Mouse (Mus musculus): Measurements from ENCODE around the gene Hcst. TPM values are rescaled to one million over a fixed set of nuclear protein-coding genes. Genes with fewer than 3 reads are reported as not detected.
A peak's percentile ranks its signal among the peaks of the same experiment; 100 is the strongest.

Hcst gene
- polyA plus RNA-seq, 1 experiment from 2014 or later, result 4.0 TPM

DNA sequence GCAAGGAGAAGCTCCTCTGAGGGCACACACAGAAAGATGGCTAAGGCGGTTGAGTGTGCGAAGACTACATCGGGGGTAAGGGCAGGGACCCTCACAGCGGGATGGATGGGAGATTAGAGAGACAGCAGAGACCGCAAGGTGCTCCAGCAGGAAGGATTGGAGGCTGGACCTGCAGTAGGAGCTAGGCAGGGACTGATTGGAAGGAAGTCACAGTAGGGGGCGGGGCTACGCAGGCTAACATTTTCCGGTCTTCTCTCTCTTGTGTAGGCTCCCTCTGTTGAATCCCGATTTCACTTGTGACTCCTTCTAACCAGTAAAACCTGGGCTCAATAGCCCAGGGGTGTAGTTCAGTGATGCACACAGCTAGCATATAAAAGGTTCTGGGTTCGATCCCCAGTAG lies 17.2 kb upstream of the Hcst start:
- Histone ChIP-seq H3K9ac (ENCODE audit: low read depth, low read length) (no peak overlapping the region), H3K9me3 (ENCODE audit: control insufficient read depth) (no peaks in the 10 kb centered on the region), H3K27me3 (replicated peaks; ENCODE audit: control insufficient read depth, insufficient read depth, low read length) (no peaks in the 10 kb centered on the region), H3K27ac (ENCODE audit: low read depth, low read length) (no peak overlapping the region), H3K4me3 (ENCODE audit: low read depth, low read length) (no peak overlapping the region), H3K36me3 (ENCODE audit: control insufficient read depth, insufficient read depth) (no peaks in the 10 kb centered on the region; the same call in 1 of the 2 replicates), H3K4me2 (replicated peaks; ENCODE audit: low read depth) (no peak overlapping the region), H3K4me1 (replicated peaks; ENCODE audit: control insufficient read depth, insufficient read depth, low read length) (no peaks in the 10 kb centered on the region)
- ATAC-seq, result no peak
- TF ChIP-seq CTCF (IDR thresholded peaks at IDR 0.05; ENCODE audit: low read depth), result no peak
- 33% methylated on average over 10 of the region's 10 CpGs for WGBS

DNA sequence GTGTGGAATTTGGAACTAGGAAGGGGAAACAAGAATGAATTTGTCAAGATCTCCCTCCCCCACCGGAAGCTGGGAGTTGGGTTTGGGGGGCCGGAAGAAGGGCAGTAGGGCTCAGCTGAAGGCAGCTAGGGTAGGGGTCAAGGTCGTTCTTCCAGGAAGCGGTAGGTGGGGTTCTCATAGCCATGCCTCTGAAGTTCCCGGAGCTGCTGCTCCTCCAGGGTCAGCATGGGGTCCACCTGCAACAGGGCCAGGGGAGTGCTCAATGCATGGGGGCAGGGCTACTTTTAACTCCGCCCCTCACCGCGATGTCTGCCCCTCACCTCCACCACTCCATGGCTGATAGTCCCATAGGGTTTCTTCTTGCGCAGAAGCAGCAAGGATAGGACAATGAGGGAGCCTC lies 15.5 kb upstream of the Hcst start:
- Histone ChIP-seq H3K9me3 (ENCODE audit: control insufficient read depth) (no peaks in the 10 kb centered on the region), H3K27ac (ENCODE audit: low read depth, low read length) (no peak overlapping the region), H3K9ac (ENCODE audit: low read depth, low read length) (no peak overlapping the region), H3K36me3 (ENCODE audit: control insufficient read depth, insufficient read depth) (no peaks in the 10 kb centered on the region; the same call in 1 of the 2 replicates), H3K27me3 (replicated peaks; ENCODE audit: control insufficient read depth, insufficient read depth, low read length) (no peaks in the 10 kb centered on the region), H3K4me2 (replicated peaks; ENCODE audit: low read depth) (no peak overlapping the region), H3K4me3 (ENCODE audit: low read depth, low read length) (no peak overlapping the region), H3K4me1 (replicated peaks; ENCODE audit: control insufficient read depth, insufficient read depth, low read length) (no peaks in the 10 kb centered on the region)
- TF ChIP-seq CTCF (IDR thresholded peaks at IDR 0.05; ENCODE audit: low read depth), result no peak
- 50% methylated on average over 9 of the region's 9 CpGs for WGBS
- ATAC-seq, result no peak

DNA sequence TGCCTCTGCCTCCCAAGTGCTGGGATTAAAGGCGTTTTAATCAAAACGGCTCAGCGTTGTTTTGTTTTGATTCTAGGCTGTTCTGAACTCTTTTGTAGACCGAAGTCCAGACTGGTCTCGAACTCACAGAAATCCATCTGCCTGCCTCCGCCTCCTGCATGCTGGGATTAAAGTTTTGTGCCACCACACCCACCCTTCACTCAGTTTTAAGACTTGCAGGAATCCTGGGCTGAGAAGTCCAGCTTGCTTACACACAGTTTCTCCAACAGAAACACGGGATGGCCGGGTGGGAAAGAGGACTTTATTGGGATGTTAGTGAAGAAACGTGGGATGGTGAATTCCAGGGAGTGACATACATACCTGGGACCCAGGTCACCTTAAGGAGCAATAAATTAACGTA lies 15.0 kb upstream of the Hcst start:
- 69% methylated on average over 10 of the region's 10 CpGs for WGBS
- TF ChIP-seq CTCF (IDR thresholded peaks at IDR 0.05; ENCODE audit: low read depth), result no peak
- H3K9me3 ChIP-seq (ENCODE audit: control insufficient read depth), result no peaks in the 10 kb centered on the region
- no peaks in the 10 kb centered on the region for H3K4me1 ChIP-seq (replicated peaks; ENCODE audit: control insufficient read depth, insufficient read depth, low read length)
- no peak overlapping the region for H3K27ac ChIP-seq (ENCODE audit: low read depth, low read length)
- no peaks in the 10 kb centered on the region; the same call in 1 of the 2 replicates for H3K36me3 ChIP-seq (ENCODE audit: control insufficient read depth, insufficient read depth)
- no peak overlapping the region for H3K4me2 ChIP-seq (replicated peaks; ENCODE audit: low read depth)
- ATAC-seq, result no peak
- H3K27me3 ChIP-seq (replicated peaks; ENCODE audit: control insufficient read depth, insufficient read depth, low read length), result no peaks in the 10 kb centered on the region
- no peak overlapping the region for H3K4me3 ChIP-seq (ENCODE audit: low read depth, low read length)
- no peak overlapping the region for H3K9ac ChIP-seq (ENCODE audit: low read depth, low read length)

DNA sequence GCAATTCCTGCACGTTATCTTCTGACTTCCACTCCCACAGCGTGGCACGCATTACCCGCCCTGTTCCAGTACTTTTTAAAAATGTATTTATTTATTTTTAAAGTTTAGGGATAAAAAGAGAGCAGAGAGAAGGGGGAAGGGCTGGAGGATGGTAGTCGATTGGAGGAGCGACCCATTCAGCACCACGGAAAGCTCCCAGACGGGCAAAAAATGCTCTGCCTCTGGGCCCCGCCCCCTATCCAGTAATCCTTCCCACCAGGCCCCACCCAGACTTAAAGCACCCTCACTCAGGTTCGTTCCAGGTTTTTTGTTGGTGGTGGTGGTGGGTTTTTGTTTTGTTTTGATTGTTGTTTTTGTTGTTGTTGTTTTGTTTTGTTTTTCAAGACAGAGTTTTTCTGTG lies 14.6 kb upstream of the Hcst start:
- Histone ChIP-seq H3K9me3 (ENCODE audit: control insufficient read depth) (no peaks in the 10 kb centered on the region), H3K27ac (ENCODE audit: low read depth, low read length) (no peak overlapping the region), H3K9ac (ENCODE audit: low read depth, low read length) (no peak overlapping the region), H3K4me2 (replicated peaks; ENCODE audit: low read depth) (no peak overlapping the region), H3K36me3 (ENCODE audit: control insufficient read depth, insufficient read depth) (no peaks in the 10 kb centered on the region), H3K4me1 (replicated peaks; ENCODE audit: control insufficient read depth, insufficient read depth, low read length) (no peaks in the 10 kb centered on the region), H3K4me3 (ENCODE audit: low read depth, low read length) (no peak overlapping the region), H3K27me3 (replicated peaks; ENCODE audit: control insufficient read depth, insufficient read depth, low read length) (no peaks in the 10 kb centered on the region)
- no peak for TF ChIP-seq CTCF (IDR thresholded peaks at IDR 0.05; ENCODE audit: low read depth)
- WGBS, result 2% methylated on average over 10 of the region's 10 CpGs
- ATAC-seq, result no peak

DNA sequence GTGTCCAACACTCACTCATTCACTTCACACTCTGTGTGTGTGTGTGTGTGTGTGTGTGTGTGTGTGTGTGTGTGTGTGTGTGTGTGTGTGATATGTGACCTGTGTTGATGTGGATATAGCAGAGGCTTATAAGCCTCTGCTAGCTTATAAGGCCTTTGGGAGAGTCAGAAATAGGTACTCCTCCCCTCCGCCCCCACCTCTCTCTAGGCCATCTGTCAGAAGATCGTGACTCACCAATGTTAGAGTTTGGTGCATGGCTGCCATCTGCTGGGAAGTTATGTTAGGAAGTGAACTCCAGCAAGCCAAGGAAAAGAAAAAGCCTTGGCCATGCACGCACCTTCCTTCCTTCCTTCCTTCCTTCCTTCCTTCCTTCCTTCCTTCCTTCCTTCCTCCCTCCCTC lies 12.1 kb upstream of the Hcst start:
- Histone ChIP-seq H3K9me3 (ENCODE audit: control insufficient read depth) (no peaks in the 10 kb centered on the region), H3K4me2 (replicated peaks; ENCODE audit: low read depth) (no peak overlapping the region), H3K4me1 (replicated peaks; ENCODE audit: control insufficient read depth, insufficient read depth, low read length) (no peaks in the 10 kb centered on the region), H3K4me3 (ENCODE audit: low read depth, low read length) (no peak overlapping the region), H3K27ac (ENCODE audit: low read depth, low read length) (no peak overlapping the region), H3K27me3 (replicated peaks; ENCODE audit: control insufficient read depth, insufficient read depth, low read length) (no peaks in the 10 kb centered on the region), H3K9ac (ENCODE audit: low read depth, low read length) (no peak overlapping the region), H3K36me3 (ENCODE audit: control insufficient read depth, insufficient read depth) (peaks cover 11% of the 10 kb centered on the region; the same call in 1 of the 2 replicates)
- 17% methylated on average over 3 of the region's 3 CpGs for WGBS
- TF ChIP-seq CTCF (IDR thresholded peaks at IDR 0.05; ENCODE audit: low read depth), result peak; percentile 80
- ATAC-seq, result no peak

DNA sequence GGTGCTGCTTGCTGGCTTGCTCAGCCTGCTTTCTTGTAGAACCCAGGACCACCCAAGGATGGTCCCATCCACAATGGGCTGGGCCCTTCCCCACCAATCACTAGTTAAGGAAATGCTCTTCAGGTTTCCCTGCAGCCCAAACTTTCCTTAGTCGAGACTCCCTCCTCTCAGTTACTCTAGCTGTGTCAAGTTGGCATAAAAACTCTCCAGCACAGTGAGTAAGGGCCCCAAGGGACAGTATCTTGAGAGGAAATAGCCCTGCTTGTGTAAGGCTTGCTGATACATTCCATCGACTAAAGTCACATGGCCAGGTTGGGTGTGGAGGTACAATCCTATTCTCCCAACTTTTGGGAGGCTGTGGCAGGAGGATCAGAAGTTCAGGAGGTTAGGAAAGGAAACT lies 10.5 kb upstream of the Hcst start:
- H3K4me2 ChIP-seq (replicated peaks; ENCODE audit: low read depth), result no peak overlapping the region
- H3K4me3 ChIP-seq (ENCODE audit: low read depth, low read length), result no peak overlapping the region
- no peaks in the 10 kb centered on the region for H3K27me3 ChIP-seq (replicated peaks; ENCODE audit: control insufficient read depth, insufficient read depth, low read length)
- 33% methylated on average over 2 of the region's 2 CpGs for WGBS
- no peaks in the 10 kb centered on the region for H3K9me3 ChIP-seq (ENCODE audit: control insufficient read depth)
- no peak for ATAC-seq
- TF ChIP-seq CTCF (IDR thresholded peaks at IDR 0.05; ENCODE audit: low read depth), result no peak
- H3K36me3 ChIP-seq (ENCODE audit: control insufficient read depth, insufficient read depth), result peaks cover 22% of the 10 kb centered on the region; the same call in 1 of the 2 replicates
- no peak overlapping the region for H3K27ac ChIP-seq (ENCODE audit: low read depth, low read length)
- no peaks in the 10 kb centered on the region for H3K4me1 ChIP-seq (replicated peaks; ENCODE audit: control insufficient read depth, insufficient read depth, low read length)
- H3K9ac ChIP-seq (ENCODE audit: low read depth, low read length), result no peak overlapping the region

DNA sequence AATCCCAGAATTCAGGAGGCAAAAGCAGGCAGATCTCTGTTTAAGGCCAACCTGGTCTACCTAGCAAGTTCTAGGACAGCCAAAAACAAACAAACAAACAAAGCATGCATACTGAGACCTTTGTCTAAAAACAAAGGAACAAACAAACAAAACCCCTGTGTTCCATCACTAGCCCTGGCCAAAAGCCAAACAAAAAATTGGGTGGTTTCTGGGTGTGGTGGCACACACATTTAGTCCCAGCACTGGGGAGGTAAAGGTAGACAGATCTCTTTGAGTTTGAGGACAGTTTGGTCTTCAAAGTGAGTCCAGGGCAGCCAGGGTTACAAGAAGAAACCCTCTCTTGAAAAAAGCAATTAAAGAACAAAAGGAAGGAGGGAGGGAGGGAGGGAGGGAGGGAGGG lies 9.7 kb upstream of the Hcst start:
- TF ChIP-seq CTCF (IDR thresholded peaks at IDR 0.05; ENCODE audit: low read depth), result no peak
- Histone ChIP-seq H3K4me2 (replicated peaks; ENCODE audit: low read depth) (no peak overlapping the region), H3K27ac (ENCODE audit: low read depth, low read length) (no peak overlapping the region), H3K4me1 (replicated peaks; ENCODE audit: control insufficient read depth, insufficient read depth, low read length) (no peaks in the 10 kb centered on the region), H3K4me3 (ENCODE audit: low read depth, low read length) (no peak overlapping the region), H3K9me3 (ENCODE audit: control insufficient read depth) (no peaks in the 10 kb centered on the region), H3K36me3 (ENCODE audit: control insufficient read depth, insufficient read depth) (peaks cover 25% of the 10 kb centered on the region; the same call in 1 of the 2 replicates), H3K27me3 (replicated peaks; ENCODE audit: control insufficient read depth, insufficient read depth, low read length) (no peaks in the 10 kb centered on the region), H3K9ac (ENCODE audit: low read depth, low read length) (no peak overlapping the region)
- ATAC-seq, result no peak
